Mouse (Mus musculus): ENCODE data around the gene Gramd4. TPM values are rescaled to one million over a fixed set of nuclear protein-coding genes. Genes with fewer than 3 reads are reported as not detected.
"Not testable (repeated sequence)": the region's sequence is repeated elsewhere in the genome, so short reads cannot be mapped to it uniquely, and the experiment has no call there.

Gramd4 gene
- polyA plus RNA-seq, 1 experiment from 2014 or later: 52.9 TPM

DNA sequence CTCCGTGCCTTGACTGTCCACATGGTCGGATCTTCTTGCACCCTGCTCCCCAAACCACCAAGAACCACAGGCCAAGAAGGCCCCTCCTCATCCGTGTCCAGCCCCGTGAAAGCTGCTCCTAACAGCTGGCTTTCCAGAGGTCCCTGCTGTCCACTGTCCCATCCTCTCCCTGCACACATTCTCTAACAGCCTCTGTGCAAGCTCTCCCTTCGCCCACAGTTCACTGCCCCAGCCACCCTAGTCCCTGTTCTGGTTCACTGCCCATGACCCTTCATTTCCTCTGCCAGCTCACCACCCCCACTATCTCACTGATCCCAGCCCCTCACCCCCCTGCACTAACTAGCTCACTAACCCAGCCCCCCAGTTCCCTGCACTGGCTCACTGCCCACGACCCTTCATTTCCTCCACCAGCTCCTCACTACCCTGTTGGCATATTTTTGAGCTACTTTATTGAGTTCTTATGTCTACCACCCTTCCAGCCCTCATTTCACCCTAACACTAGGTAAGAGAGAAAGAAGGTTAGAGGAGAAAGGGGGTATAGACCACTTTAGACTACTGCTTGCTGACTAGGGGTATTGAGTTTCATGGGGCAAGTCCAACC is 5.5 kb upstream of the Gramd4 start:
- Histone ChIP-seq H3K9me3 (no peaks in the 10 kb centered on the region), H3K27me3 (no peaks in the 10 kb centered on the region), H3K9ac (replicated peaks) (no peak overlapping the region), H3K27ac (replicated peaks) (no peak overlapping the region), H3K4me1 (no peaks in the 10 kb centered on the region; the same call in 1 of the 2 replicates), H3K4me3 (no peak overlapping the region), H3K36me3 (no peaks in the 10 kb centered on the region), H3K4me2 (replicated peaks) (no peak overlapping the region)
- 72% methylated on average over 6 of the region's 6 CpGs for WGBS
- ATAC-seq (replicated peaks): no peak

DNA sequence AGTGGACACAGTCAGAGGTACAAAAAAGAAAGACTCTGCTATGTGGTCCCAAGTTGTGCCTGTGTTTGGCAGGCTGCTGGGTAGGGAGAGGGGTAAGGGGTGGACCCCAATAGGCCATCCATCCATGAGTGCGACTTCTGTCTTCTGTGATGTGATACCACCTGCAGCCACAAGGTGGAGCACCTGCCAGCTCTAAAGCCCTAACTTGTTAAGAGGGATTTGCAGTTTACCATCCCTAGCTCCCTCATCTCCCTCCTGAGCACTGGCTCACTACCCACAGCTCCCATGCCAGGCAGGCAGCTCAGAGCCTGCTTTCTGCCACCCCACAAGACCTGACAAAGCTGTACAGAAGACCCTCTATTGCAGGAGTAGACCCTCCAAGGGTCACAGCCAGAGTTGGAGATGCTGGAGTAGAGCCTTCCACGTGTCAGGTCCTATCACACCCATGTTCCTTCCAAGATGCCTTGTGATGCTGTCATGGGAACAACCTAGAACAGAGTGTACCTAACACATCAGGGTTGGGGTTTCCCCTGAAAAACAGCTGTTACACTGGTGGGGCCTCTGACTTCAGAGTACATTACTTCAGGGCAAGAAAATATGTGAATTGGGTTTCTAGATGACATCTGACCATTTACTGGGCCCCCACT is 3.5 kb upstream of the Gramd4 start:
- peak; percentile 27; the same call in 1 of the 2 replicates for ATAC-seq (replicated peaks)
- Histone ChIP-seq H3K9ac (replicated peaks) (no peak overlapping the region), H3K27ac (replicated peaks) (no peak overlapping the region), H3K4me1 (peaks cover 10% of the 10 kb centered on the region), H3K4me3 (no peak overlapping the region), H3K4me2 (replicated peaks) (no peak overlapping the region), H3K27me3 (no peaks in the 10 kb centered on the region), H3K9me3 (no peaks in the 10 kb centered on the region), H3K36me3 (no peaks in the 10 kb centered on the region)
- 30% methylated on average over 2 of the region's 2 CpGs for WGBS

DNA sequence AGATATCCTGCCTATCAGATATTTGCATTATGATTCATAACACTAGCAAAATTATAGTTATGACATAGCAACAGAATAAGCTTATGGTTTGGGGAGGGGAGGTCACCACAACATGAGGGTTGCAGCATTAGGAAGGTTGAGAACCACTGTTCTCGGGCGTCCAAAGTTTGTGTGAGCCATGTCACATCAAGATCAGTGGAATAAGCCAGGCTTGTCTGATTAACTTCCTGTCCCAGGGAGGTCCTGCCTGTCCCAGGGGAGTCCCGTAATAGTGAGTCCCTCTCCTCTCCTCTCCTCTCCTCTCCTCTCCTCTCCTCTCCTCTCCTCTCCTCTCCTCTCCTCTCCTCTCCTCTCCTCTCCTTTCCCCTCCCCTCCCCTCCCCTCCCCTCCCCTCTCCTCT is 2.6 kb upstream of the Gramd4 start:
- not testable (repeated sequence) for H3K9ac ChIP-seq (replicated peaks); H3K9me3 ChIP-seq; ATAC-seq (replicated peaks); H3K27me3 ChIP-seq; H3K36me3 ChIP-seq; H3K4me3 ChIP-seq; H3K4me2 ChIP-seq (replicated peaks); H3K27ac ChIP-seq (replicated peaks)
- WGBS: 79% methylated on average over 3 of the region's 3 CpGs
- peaks cover 17% of the 10 kb centered on the region for H3K4me1 ChIP-seq

DNA sequence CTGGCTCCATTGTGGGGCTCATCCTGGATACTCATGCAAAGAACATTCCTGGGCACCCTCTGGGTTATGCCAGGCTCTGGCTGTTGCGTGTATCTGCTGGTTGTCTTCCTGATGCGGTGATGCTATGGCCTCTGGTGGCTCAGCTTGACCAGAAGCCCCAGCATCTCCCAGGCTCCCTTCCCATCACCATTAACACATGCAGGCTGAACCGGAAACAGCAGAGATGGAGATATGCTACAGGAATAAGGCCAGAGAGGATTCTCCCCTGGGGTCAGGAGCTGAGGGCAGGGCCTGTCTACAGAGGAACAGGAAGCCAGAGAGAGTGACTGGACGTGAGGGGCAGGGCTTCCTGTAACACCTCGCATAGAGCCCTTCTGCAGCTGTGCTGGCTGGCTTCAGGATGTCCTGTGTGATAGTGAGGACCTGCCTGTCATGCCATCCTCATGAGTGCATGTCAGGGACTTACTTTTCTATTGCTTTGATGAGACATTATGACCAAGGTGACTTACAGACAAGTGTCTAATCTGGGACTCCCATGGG is 1.2 kb upstream of the Gramd4 start:
- Histone ChIP-seq H3K9me3 (no peaks in the 10 kb centered on the region), H3K27ac (replicated peaks) (no peak overlapping the region), H3K4me2 (replicated peaks) (no peak overlapping the region), H3K27me3 (no peaks in the 10 kb centered on the region), H3K4me3 (no peak overlapping the region), H3K36me3 (no peaks in the 10 kb centered on the region), H3K9ac (replicated peaks) (no peak overlapping the region), H3K4me1 (peaks cover 32% of the 10 kb centered on the region)
- ATAC-seq (replicated peaks): no peak
- WGBS: 91% methylated on average over 5 of the region's 5 CpGs

DNA sequence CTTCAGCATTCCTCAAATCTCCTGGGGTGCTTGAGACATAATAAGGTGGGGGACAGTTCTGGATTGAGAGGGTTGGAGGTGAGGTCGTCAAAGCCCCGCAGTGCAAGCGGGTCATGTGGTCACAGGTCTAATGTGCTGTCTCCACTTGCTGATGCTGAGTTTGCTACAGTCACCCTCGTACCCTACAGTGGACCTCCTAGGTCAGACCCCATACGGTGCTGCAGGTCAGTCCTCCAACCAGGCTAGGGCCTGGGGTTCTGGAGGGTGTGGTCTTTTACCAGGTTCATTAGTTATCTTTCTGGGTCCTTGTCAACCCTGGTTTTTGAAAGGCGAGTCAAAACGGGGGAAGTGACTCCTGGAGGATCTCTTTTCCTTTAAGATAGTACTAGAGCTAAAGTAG is 413 bp downstream of the Gramd4 start:
- ATAC-seq (replicated peaks): peak; percentile 26; the same call in 1 of the 2 replicates
- H3K9ac ChIP-seq (replicated peaks): peak overlapping the region; percentile 99
- H3K27ac ChIP-seq (replicated peaks): peak overlapping the region; percentile 94
- H3K4me2 ChIP-seq (replicated peaks): peak overlapping the region; percentile 66
- H3K4me1 ChIP-seq: peaks cover 48% of the 10 kb centered on the region
- WGBS: 6% methylated on average over 7 of the region's 7 CpGs
- no peaks in the 10 kb centered on the region for H3K27me3 ChIP-seq
- H3K4me3 ChIP-seq: peak overlapping the region; percentile 71
- H3K36me3 ChIP-seq: no peaks in the 10 kb centered on the region
- H3K9me3 ChIP-seq: no peaks in the 10 kb centered on the region

DNA sequence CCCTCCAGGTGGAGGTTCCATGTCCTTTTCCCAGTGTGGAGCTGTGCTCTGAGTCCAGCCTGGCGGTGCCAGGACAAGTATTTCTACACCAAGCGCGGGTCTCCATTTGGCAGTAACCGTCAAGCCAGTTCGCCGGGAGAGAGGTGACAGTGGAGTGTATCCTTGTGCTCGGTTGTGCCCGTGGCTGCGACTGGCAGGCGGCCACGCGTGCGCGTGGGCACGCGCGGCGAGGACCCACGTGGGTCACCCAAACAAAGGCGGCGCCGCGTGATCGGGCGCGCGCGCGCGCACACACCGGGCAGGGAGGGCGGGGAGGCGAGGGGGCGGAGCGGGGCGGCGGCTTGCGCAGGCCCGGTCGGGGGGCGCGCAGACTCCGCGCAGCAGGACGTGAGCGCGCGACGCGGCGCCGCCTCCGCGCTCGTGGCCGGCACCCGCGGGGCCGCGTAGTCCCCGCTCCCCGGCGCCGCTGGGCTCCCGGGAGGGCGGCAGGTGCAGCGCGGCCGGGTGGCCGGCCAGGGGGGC is 960 bp downstream of the Gramd4 start:
- Histone ChIP-seq H3K4me2 (replicated peaks) (peak overlapping the region; percentile 66), H3K9ac (replicated peaks) (peak overlapping the region; percentile 99), H3K4me3 (peak overlapping the region; percentile 71), H3K27me3 (no peaks in the 10 kb centered on the region), H3K27ac (replicated peaks) (peak overlapping the region; percentile 94), H3K9me3 (no peaks in the 10 kb centered on the region), H3K36me3 (no peaks in the 10 kb centered on the region), H3K4me1 (peaks cover 51% of the 10 kb centered on the region)
- ATAC-seq (replicated peaks): peak; percentile 76
- WGBS: 0% methylated on average over 36 of the region's 70 CpGs

DNA sequence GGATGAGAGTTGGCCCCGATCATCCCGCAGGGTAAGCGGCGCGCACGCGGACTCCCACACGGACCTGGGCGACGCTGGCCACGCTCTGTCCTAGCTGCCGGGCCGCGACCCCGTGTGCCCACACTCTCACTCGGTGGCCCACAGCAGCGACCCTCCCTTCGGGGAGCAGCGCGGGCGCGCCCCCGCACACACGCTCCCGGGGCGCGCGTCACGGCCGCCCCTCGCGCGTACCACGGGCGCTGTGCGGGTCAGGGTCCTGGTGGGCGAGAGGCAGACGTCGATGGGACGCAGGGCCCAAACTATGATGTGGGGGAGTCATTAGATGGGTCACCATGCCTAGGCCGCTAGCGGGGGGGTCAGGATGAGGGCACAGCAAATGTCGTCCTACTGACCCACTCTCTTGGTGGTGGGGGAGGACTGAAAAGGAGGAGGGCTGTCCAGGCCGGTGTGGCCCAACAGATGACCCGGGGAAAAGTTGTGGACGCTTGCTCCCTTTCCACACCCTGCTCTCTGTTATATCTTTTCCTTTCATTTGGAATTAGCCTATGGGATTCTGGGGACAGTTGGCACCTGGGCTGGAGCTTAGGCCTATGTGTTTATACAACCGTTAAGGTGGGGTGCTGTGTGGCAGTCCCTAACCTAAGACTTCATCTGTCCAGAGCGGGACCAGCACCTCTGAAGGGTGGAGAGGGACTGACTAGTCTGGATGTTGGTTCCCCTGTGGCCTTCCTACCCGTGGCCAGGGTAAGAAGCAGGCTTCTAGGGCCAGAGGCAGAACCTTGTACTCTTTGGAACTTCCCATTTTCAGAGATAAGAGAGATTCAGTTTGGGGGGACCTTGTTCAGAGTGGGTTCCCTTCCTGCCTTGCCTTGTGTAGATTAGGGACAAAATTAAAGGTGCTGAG is 1.7 kb downstream of the Gramd4 start:
- peak; percentile 27 for ATAC-seq (replicated peaks)
- no peaks in the 10 kb centered on the region for H3K9me3 ChIP-seq
- WGBS: 2% methylated on average over 40 of the region's 49 CpGs
- H3K9ac ChIP-seq (replicated peaks): peak overlapping the region; percentile 99
- no peaks in the 10 kb centered on the region for H3K27me3 ChIP-seq
- H3K4me1 ChIP-seq: peaks cover 51% of the 10 kb centered on the region
- peak overlapping the region; percentile 71 for H3K4me3 ChIP-seq
- peak overlapping the region; percentile 66 for H3K4me2 ChIP-seq (replicated peaks)
- H3K36me3 ChIP-seq: no peaks in the 10 kb centered on the region
- peak overlapping the region; percentile 94 for H3K27ac ChIP-seq (replicated peaks)

DNA sequence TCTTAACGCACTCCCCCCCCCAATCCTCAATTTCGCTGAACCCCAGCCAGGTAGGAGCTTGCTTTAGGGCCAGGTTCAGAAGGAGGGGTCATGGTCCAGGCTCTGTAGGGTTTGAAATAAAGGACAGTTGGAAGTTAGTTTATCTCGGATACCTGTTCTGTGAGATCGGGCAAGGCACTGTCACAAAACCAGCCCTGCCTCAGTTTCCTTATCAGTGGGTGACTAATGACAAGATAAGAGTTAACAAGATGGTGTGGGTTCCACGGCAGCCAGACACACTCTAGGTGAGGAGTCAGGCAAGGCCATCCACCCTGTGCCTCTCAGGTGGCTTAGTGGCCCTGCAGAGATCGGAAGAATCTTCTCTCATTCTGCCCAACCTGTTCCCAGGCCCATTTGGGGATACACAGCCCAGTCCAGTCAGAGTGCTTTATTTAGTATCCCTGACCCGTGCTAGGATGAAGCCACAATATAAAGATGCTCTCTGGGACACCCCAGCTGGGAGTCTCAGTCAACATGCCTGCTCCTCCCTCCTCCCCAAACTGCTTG is 2.4 kb downstream of the Gramd4 start:
- peak overlapping the region; percentile 99 for H3K9ac ChIP-seq (replicated peaks)
- 72% methylated on average over 7 of the region's 7 CpGs for WGBS
- peaks cover 51% of the 10 kb centered on the region for H3K4me1 ChIP-seq
- H3K4me2 ChIP-seq (replicated peaks): peak overlapping the region; percentile 66
- H3K9me3 ChIP-seq: no peaks in the 10 kb centered on the region
- ATAC-seq (replicated peaks): no peak
- H3K27ac ChIP-seq (replicated peaks): peak overlapping the region; percentile 94; the same call in 1 of the 2 replicates
- H3K36me3 ChIP-seq: no peaks in the 10 kb centered on the region
- H3K27me3 ChIP-seq: no peaks in the 10 kb centered on the region
- peak overlapping the region; percentile 71 for H3K4me3 ChIP-seq

DNA sequence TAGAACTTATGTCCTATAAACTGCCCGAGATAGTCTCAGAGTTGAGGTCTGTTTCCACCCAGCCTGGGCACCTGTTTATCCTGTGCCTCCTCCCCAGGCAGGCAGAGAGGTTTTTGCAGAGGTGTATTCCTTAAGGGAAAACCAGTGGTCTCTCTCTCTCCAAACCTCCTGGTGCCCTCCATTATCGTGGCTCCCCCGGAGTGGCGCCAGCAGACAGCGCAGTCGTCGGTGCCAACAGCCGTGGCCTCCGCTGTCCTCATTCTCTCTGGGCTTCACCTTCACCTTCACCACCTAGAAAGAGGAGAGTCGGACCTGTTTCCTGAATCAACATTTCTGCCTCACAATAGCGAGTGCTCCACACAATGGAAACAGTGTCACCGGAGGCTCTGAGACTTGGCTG is 3.1 kb downstream of the Gramd4 start:
- ATAC-seq (replicated peaks): no peak
- 0 out of 2 replicates have a peak overlapping the region, but pooled peaks have one; percentile 9 for H3K27ac ChIP-seq (replicated peaks)
- WGBS: 66% methylated on average over 12 of the region's 12 CpGs

DNA sequence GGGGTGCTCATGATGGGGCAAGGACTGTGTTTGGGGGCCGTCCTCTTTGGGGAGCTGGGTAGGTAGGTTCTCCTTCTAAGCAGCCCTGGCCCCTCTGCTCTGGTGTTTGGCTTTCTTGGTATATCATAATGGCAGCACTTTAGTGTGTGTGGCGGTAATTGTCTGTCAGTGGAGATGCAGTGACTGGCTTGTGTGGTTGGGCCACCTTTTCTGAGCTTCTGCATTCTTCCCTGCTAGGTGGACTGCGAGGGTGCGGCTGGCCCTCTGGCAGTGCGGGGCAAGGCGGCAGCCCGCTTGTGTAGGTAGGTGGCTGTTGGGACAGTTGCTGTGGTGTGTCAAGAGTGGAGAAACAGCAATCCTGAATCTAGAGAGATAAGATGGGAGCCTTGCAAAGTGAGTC is 3.7 kb downstream of the Gramd4 start:
- Histone ChIP-seq H3K27me3 (no peaks in the 10 kb centered on the region), H3K4me3 (peak overlapping the region; percentile 71), H3K4me1 (peaks cover 51% of the 10 kb centered on the region), H3K27ac (replicated peaks) (0 out of 2 replicates have a peak overlapping the region, but pooled peaks have one; percentile 9), H3K9ac (replicated peaks) (peak overlapping the region; percentile 11; the same call in 1 of the 2 replicates), H3K9me3 (no peaks in the 10 kb centered on the region), H3K36me3 (no peaks in the 10 kb centered on the region; the same call in 1 of the 2 replicates), H3K4me2 (replicated peaks) (peak overlapping the region; percentile 66)
- no peak for ATAC-seq (replicated peaks)
- WGBS: 91% methylated on average over 7 of the region's 7 CpGs

More for the DNA sequence above, 3.1 kb downstream of the Gramd4 start:
- Histone ChIP-seq H3K4me2 (replicated peaks) (peak overlapping the region; percentile 66), H3K27me3 (no peaks in the 10 kb centered on the region), H3K4me1 (peaks cover 51% of the 10 kb centered on the region), H3K4me3 (peak overlapping the region; percentile 71), H3K36me3 (no peaks in the 10 kb centered on the region), H3K9me3 (no peaks in the 10 kb centered on the region), H3K9ac (replicated peaks) (peak overlapping the region; percentile 99)

DNA sequence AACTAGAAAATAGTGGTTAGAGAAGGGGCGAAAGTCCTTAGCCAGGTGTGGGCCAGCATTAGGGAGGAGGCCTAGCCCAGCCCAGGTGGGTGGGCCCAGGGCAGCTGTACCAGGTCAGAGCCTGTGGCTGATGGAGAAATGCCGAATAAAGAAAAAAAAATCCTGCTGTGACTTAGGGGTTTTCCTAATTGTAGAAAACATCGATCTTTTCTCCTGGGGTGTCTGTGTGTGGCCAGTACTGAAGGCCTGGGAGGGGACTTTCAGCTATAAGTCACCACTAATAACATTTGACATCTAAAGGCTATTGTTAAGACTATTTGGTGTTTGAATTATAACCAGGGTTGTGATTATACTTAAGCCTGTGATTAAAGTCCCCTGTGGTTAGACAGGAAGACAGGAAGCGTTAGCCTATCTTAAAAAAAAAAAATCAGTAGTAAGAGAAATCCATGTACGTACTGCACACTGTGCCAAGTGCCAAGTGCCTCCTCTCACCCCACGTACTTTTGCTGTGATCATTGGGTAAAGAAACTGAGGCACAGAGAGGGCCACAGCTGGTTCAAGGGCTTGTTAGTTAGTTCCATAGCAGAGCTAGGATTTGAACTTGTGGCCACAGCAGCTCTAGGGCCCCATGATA is 4.5 kb downstream of the Gramd4 start:
- Histone ChIP-seq H3K36me3 (no peaks in the 10 kb centered on the region; the same call in 1 of the 2 replicates), H3K9me3 (no peaks in the 10 kb centered on the region), H3K4me1 (peaks cover 56% of the 10 kb centered on the region), H3K4me2 (replicated peaks) (peak overlapping the region; percentile 66), H3K9ac (replicated peaks) (0 out of 2 replicates have a peak overlapping the region, but pooled peaks have one; percentile 11), H3K27me3 (no peaks in the 10 kb centered on the region), H3K4me3 (no peak overlapping the region), H3K27ac (replicated peaks) (no peak overlapping the region)
- 65% methylated on average over 6 of the region's 6 CpGs for WGBS
- no peak for ATAC-seq (replicated peaks)
